Mouse (Mus musculus) midbrain, embryonic 12.5 days (tissue): Measurements from ENCODE around the gene Cd6. TPM values are rescaled to one million over a fixed set of nuclear protein-coding genes. Genes with fewer than 3 reads are reported as not detected.

ENCODE experiments used
- ATAC-seq: fragments of 200-750 bp; cut with Nextera tagmentation; 2 replicates; pipeline ENCODE4 v1.8.0; 2017; ENCODE audit warnings: low read depth, moderate TSS enrichment, moderate library complexity; ENCODE audit not compliant: low FRiP score
- H3K27ac ChIP-seq: fragments of 300-500 bp; sonication (generic); replicated peaks from 2 replicates; pipeline ENCODE4 v1.5.1; 2016; ENCODE audit warnings: mild to moderate bottlenecking
- H3K27me3 ChIP-seq: fragments of 300-500 bp; sonication (generic); 2 replicates; pipeline ENCODE4 v1.6.1; 2016; ENCODE audit warnings: mild to moderate bottlenecking
- H3K36me3 ChIP-seq: fragments of 300-500 bp; sonication (generic); 2 replicates; pipeline ENCODE4 v1.6.1; 2016
- H3K4me1 ChIP-seq: fragments of 300-500 bp; sonication (generic); 2 replicates; pipeline ENCODE4 v1.6.1; 2016
- H3K4me2 ChIP-seq: fragments of 300-500 bp; sonication (generic); replicated peaks from 2 replicates; pipeline ENCODE4 v1.6.1; 2016; ENCODE audit warnings: mild to moderate bottlenecking, moderate library complexity
- H3K4me3 ChIP-seq: fragments of 300-500 bp; sonication (generic); 2 replicates; pipeline ENCODE4 v1.5.1; 2016; ENCODE audit warnings: mild to moderate bottlenecking
- H3K9ac ChIP-seq: fragments of 300-500 bp; sonication (generic); replicated peaks from 2 replicates; pipeline ENCODE4 v1.6.1; 2016; ENCODE audit warnings: mild to moderate bottlenecking, moderate library complexity
- H3K9me3 ChIP-seq: fragments of 300-500 bp; sonication (generic); 2 replicates; pipeline ENCODE4 v1.6.1; 2016; ENCODE audit warnings: mild to moderate bottlenecking
- whole genome bisulfite sequencing: fragments of 180-500 bp; shearing (Covaris S2); methylation state at CpG from one replicate; pipeline ENCODE4 v1.1.7; 2016; 5-methylcytosine and 5-hydroxymethylcytosine counted together
- polyA plus RNA-seq: library from polyadenylated mRNA; unstranded; fragments of >200 nt; fragmentation: Nextera tagmentation; extraction: Ambion mirVana; gene quantifications from 2 replicates; pipeline ENCODE4 v1.2.1, GENCODE M21; 2016

Gene Cd6
- polyA plus RNA-seq, 1 experiment from 2014 or later = not detected

- no peaks in the 10 kb centered on the region for H3K4me1 ChIP-seq
- H3K9ac ChIP-seq = no peak overlapping the region
- H3K27me3 ChIP-seq = no peaks in the 10 kb centered on the region
- no peak overlapping the region for H3K27ac ChIP-seq
- no peak overlapping the region for H3K4me2 ChIP-seq
- ATAC-seq = no peak
- no peak overlapping the region for H3K4me3 ChIP-seq
- H3K36me3 ChIP-seq = no peaks in the 10 kb centered on the region
- 77% methylated on average over 9 of the region's 9 CpGs for whole genome bisulfite sequencing
- H3K9me3 ChIP-seq = no peaks in the 10 kb centered on the region
These were observed 41.6 kb downstream of the Cd6 start for GRCm38 (mm10) chr19:10788242-10788641.

GRCm38 (mm10) chr19:10787406-10787805, 42.5 kb downstream of the Cd6 start:
- no peaks in the 10 kb centered on the region for H3K36me3 ChIP-seq
- no peak for ATAC-seq
- 88% methylated on average over 4 of the region's 4 CpGs for WGBS

GRCm38 (mm10) chr19:10786753-10787152, 43.1 kb downstream of the Cd6 start:
- no peak overlapping the region for H3K27ac ChIP-seq
- no peaks in the 10 kb centered on the region for H3K4me1 ChIP-seq
- ATAC-seq = no peak
- WGBS = 90% methylated on average over 6 of the region's 6 CpGs
- H3K36me3 ChIP-seq = no peaks in the 10 kb centered on the region
- H3K4me3 ChIP-seq = no peak overlapping the region
- no peak overlapping the region for H3K4me2 ChIP-seq
- H3K9ac ChIP-seq = no peak overlapping the region
- no peaks in the 10 kb centered on the region for H3K27me3 ChIP-seq
- H3K9me3 ChIP-seq = no peaks in the 10 kb centered on the region

More at GRCm38 (mm10) chr19:10787406-10787805, 42.5 kb downstream of the Cd6 start:
- H3K27ac ChIP-seq = no peak overlapping the region
- H3K4me2 ChIP-seq = no peak overlapping the region
- no peaks in the 10 kb centered on the region for H3K4me1 ChIP-seq
- no peak overlapping the region for H3K9ac ChIP-seq
- H3K27me3 ChIP-seq = no peaks in the 10 kb centered on the region
- H3K4me3 ChIP-seq = no peak overlapping the region
- no peaks in the 10 kb centered on the region for H3K9me3 ChIP-seq

GRCm38 (mm10) chr19:10784796-10785459, 44.9 kb downstream of the Cd6 start:
- no peaks in the 10 kb centered on the region for H3K36me3 ChIP-seq
- H3K27me3 ChIP-seq = no peaks in the 10 kb centered on the region
- no peak for ATAC-seq
- no peaks in the 10 kb centered on the region for H3K9me3 ChIP-seq
- H3K27ac ChIP-seq = no peak overlapping the region
- no peak overlapping the region for H3K4me2 ChIP-seq
- no peak overlapping the region for H3K9ac ChIP-seq
- no peak overlapping the region for H3K4me3 ChIP-seq
- WGBS = 74% methylated on average over 10 of the region's 10 CpGs
- H3K4me1 ChIP-seq = no peaks in the 10 kb centered on the region

GRCm38 (mm10) chr19:10784061-10784460, 45.8 kb downstream of the Cd6 start:
- Histone ChIP-seq H3K9ac (no peak overlapping the region), H3K4me1 (no peaks in the 10 kb centered on the region), H3K4me3 (no peak overlapping the region), H3K27me3 (no peaks in the 10 kb centered on the region), H3K4me2 (no peak overlapping the region), H3K36me3 (no peaks in the 10 kb centered on the region), H3K9me3 (no peaks in the 10 kb centered on the region), H3K27ac (no peak overlapping the region)
- WGBS = 38% methylated on average over 3 of the region's 3 CpGs
- ATAC-seq = no peak

- no peaks in the 10 kb centered on the region for H3K36me3 ChIP-seq
- H3K4me2 ChIP-seq = no peak overlapping the region
- H3K9ac ChIP-seq = no peak overlapping the region
- H3K4me1 ChIP-seq = no peaks in the 10 kb centered on the region
- no peak overlapping the region for H3K27ac ChIP-seq
- ATAC-seq = no peak
- H3K27me3 ChIP-seq = no peaks in the 10 kb centered on the region
- 81% methylated on average over 4 of the region's 4 CpGs for WGBS
- no peaks in the 10 kb centered on the region for H3K9me3 ChIP-seq
- H3K4me3 ChIP-seq = no peak overlapping the region
These were observed 46.7 kb downstream of the Cd6 start for GRCm38 (mm10) chr19:10783168-10783567.

GRCm38 (mm10) chr19:10781641-10782040, 48.2 kb downstream of the Cd6 start:
- no peaks in the 10 kb centered on the region for H3K27me3 ChIP-seq
- H3K9ac ChIP-seq = no peak overlapping the region

GRCm38 (mm10) chr19:10776906-10777305, 53.0 kb downstream of the Cd6 start:
- no peaks in the 10 kb centered on the region for H3K27me3 ChIP-seq
- no peaks in the 10 kb centered on the region for H3K9me3 ChIP-seq
- no peak overlapping the region for H3K4me3 ChIP-seq
- no peak overlapping the region for H3K9ac ChIP-seq
- H3K27ac ChIP-seq = no peak overlapping the region
- ATAC-seq = no peak
- H3K36me3 ChIP-seq = no peaks in the 10 kb centered on the region
- H3K4me2 ChIP-seq = no peak overlapping the region
- H3K4me1 ChIP-seq = no peaks in the 10 kb centered on the region
- 85% methylated on average over 4 of the region's 4 CpGs for WGBS

More at GRCm38 (mm10) chr19:10781641-10782040, 48.2 kb downstream of the Cd6 start:
- no peaks in the 10 kb centered on the region for H3K9me3 ChIP-seq
- no peak for ATAC-seq
- H3K36me3 ChIP-seq = no peaks in the 10 kb centered on the region
- no peak overlapping the region for H3K4me3 ChIP-seq
- H3K4me1 ChIP-seq = no peaks in the 10 kb centered on the region
- no peak overlapping the region for H3K4me2 ChIP-seq
- no peak overlapping the region for H3K27ac ChIP-seq
- WGBS = 86% methylated on average over 4 of the region's 4 CpGs

GRCm38 (mm10) chr19:10774141-10774540, 55.7 kb downstream of the Cd6 start:
- WGBS = 96% methylated on average over 6 of the region's 6 CpGs
- Histone ChIP-seq H3K9me3 (no peaks in the 10 kb centered on the region), H3K4me3 (no peak overlapping the region), H3K36me3 (no peaks in the 10 kb centered on the region), H3K9ac (no peak overlapping the region), H3K4me1 (0 out of 2 replicates have a peak, but pooled peaks cover under 1% of the 10 kb centered on the region), H3K27ac (no peak overlapping the region), H3K27me3 (no peaks in the 10 kb centered on the region), H3K4me2 (no peak overlapping the region)
- no peak for ATAC-seq

- Histone ChIP-seq H3K4me1 (0 out of 2 replicates have a peak, but pooled peaks cover 3% of the 10 kb centered on the region), H3K36me3 (no peaks in the 10 kb centered on the region), H3K4me3 (no peak overlapping the region), H3K4me2 (no peak overlapping the region), H3K27ac (no peak overlapping the region), H3K9ac (no peak overlapping the region), H3K27me3 (no peaks in the 10 kb centered on the region), H3K9me3 (no peaks in the 10 kb centered on the region)
- no peak for ATAC-seq
- 76% methylated on average over 7 of the region's 7 CpGs for WGBS
These were observed 56.5 kb downstream of the Cd6 start for GRCm38 (mm10) chr19:10773384-10773783.

- 93% methylated on average over 10 of the region's 10 CpGs for WGBS
- no peaks in the 10 kb centered on the region for H3K9me3 ChIP-seq
- H3K4me3 ChIP-seq = no peak overlapping the region
- H3K4me1 ChIP-seq = 0 out of 2 replicates have a peak, but pooled peaks cover 3% of the 10 kb centered on the region
- H3K27me3 ChIP-seq = no peaks in the 10 kb centered on the region
- H3K4me2 ChIP-seq = no peak overlapping the region
- ATAC-seq = no peak
- H3K9ac ChIP-seq = no peak overlapping the region
- H3K36me3 ChIP-seq = no peaks in the 10 kb centered on the region
- no peak overlapping the region for H3K27ac ChIP-seq
These were observed 57.0 kb downstream of the Cd6 start for GRCm38 (mm10) chr19:10772866-10773265.

- no peak for ATAC-seq
- Histone ChIP-seq H3K27ac (no peak overlapping the region), H3K4me2 (no peak overlapping the region), H3K9ac (no peak overlapping the region), H3K36me3 (no peaks in the 10 kb centered on the region), H3K4me3 (no peak overlapping the region), H3K4me1 (0 out of 2 replicates have a peak, but pooled peaks cover 3% of the 10 kb centered on the region), H3K9me3 (no peaks in the 10 kb centered on the region), H3K27me3 (no peaks in the 10 kb centered on the region)
- 84% methylated on average over 7 of the region's 7 CpGs for WGBS
These were observed 57.9 kb downstream of the Cd6 start for GRCm38 (mm10) chr19:10771995-10772394.
